Mouse (Mus musculus): ENCODE data around the gene Ap1b1. TPM values are rescaled to one million over a fixed set of nuclear protein-coding genes. Genes with fewer than 3 reads are reported as not detected.
A peak's percentile ranks its signal among the peaks of the same experiment; 100 is the strongest.

The Ap1b1 gene
- polyA plus RNA-seq, 1 experiment from 2014 or later = 64.7 TPM

DNA sequence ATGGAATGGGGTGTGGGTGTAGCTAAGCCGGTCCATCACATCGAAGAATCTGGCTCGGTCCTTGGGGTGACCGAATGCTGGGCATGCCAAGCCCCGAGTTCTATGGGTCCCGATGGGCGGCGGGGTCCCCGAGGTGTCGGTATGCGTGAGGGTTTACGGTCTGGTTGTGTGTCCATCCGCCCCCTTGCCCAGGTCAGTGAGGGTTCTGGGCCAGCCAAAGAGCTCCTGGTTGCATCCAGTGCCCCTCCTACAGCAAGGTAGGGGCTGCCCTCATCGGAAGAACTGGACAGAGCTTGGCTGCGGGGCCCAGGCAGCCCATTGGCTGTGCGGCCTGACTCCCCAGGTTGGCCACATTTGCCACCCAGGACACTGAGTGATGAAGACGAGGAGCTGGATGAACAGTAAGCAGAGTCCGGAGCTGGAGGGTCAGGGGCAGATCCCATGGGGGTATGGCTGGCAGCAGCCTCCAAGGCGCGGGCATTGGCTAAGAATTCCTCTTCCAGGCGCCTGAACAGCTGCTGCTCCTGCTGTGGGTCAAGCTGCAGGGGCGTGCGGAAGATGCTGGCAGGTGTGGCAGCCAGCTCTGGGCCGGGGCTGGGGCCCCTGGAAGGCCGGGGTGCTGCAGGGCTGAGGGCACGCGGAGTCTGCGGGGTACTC is 74.3 kb downstream of the Ap1b1 start:
- no peak for ATAC-seq (ENCODE audit: insufficient read depth, low FRiP score)
- peak overlapping the region; percentile 42 for H3K4me3 ChIP-seq (replicated peaks; ENCODE audit: low read length)
- 65% methylated on average over 28 of the region's 28 CpGs for WGBS
- H3K9ac ChIP-seq (ENCODE audit: low read length) = peak overlapping the region; percentile 64
- no peak overlapping the region for H3K27ac ChIP-seq (ENCODE audit: low read length)
- H3K36me3 ChIP-seq (ENCODE audit: control insufficient read depth, insufficient read depth, low read length) = no peaks in the 10 kb centered on the region
- peaks cover 51% of the 10 kb centered on the region for H3K4me1 ChIP-seq (ENCODE audit: control insufficient read depth, insufficient read depth, low read length)
- H3K27me3 ChIP-seq (ENCODE audit: control insufficient read depth, insufficient read depth, low read length) = peaks cover 46% of the 10 kb centered on the region
- peak overlapping the region; percentile 92 for H3K4me2 ChIP-seq (ENCODE audit: low read depth, low read length)
- H3K9me3 ChIP-seq (replicated peaks; ENCODE audit: control insufficient read depth, low read length) = no peaks in the 10 kb centered on the region

DNA sequence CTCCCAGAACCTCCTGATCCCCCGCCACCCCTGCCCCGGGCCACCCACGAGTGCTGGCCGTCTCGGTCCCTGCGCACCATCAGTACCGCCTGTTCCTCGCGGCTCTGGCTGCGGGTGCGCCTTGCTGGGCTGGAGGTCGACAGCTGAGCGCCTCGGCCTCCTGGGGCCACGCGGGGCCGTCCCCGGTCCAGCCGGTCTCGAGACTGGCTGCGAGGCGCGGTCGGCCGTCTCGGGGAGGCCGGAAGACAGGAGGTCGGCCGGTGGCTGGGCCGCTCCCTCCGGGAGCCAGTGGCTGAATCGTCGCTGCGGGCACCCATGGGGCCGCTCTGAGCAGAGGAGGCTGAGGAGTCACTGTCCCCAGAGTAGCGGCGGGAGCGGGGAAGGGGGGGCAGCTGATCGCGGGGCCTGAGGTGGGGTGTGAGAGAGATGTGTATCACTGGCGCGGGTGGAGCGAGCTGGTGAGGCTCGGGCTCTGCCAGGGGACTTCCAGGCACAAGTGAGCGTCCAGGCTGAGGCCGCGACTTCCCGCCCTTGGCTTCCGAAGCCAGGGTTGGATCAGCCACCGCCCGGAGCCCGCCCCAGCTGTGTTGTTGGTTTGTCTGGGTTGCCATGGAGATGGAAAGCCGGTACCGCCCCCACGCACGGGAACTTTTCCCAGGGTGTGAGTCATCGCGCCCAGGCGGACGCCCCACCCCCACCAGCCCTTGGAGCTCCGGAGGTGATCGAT is 75.0 kb downstream of the Ap1b1 start:
- no peaks in the 10 kb centered on the region for H3K9me3 ChIP-seq (replicated peaks; ENCODE audit: control insufficient read depth, low read length)
- H3K36me3 ChIP-seq (ENCODE audit: control insufficient read depth, insufficient read depth, low read length) = no peaks in the 10 kb centered on the region
- H3K27ac ChIP-seq (ENCODE audit: low read length) = peak overlapping the region; percentile 17; the same call in 1 of the 2 replicates
- ATAC-seq (ENCODE audit: insufficient read depth, low FRiP score) = peak; percentile 71
- peaks cover 44% of the 10 kb centered on the region for H3K4me1 ChIP-seq (ENCODE audit: control insufficient read depth, insufficient read depth, low read length)
- peak overlapping the region; percentile 92 for H3K4me2 ChIP-seq (ENCODE audit: low read depth, low read length)
- H3K9ac ChIP-seq (ENCODE audit: low read length) = peak overlapping the region; percentile 64
- peaks cover 42% of the 10 kb centered on the region for H3K27me3 ChIP-seq (ENCODE audit: control insufficient read depth, insufficient read depth, low read length)
- WGBS = 4% methylated on average over 62 of the region's 62 CpGs
- H3K4me3 ChIP-seq (replicated peaks; ENCODE audit: low read length) = peak overlapping the region; percentile 42

DNA sequence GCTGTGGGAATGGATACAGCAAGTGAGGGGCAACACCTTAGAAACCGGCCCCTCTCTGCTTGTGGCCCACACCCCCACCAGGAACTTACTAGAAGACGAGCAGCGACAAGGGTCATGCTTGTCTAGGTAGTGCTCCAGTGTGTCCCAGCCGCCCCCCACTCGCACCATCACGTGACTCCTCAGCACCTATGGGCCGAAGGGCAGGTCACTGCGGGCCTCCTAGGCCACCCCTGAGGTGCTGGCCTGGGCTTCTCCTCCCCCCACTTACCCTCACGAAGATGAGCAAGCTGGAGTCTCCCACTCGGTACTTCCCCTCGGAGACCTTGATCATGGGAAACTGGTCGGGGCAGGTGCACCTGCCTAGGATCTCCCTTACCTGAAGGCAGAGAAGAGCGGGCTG is 75.7 kb downstream of the Ap1b1 start:
- peak overlapping the region; percentile 92 for H3K4me2 ChIP-seq (ENCODE audit: low read depth, low read length)
- H3K27me3 ChIP-seq (ENCODE audit: control insufficient read depth, insufficient read depth, low read length) = peaks cover 36% of the 10 kb centered on the region
- no peak for ATAC-seq (ENCODE audit: insufficient read depth, low FRiP score)
- no peak overlapping the region for H3K27ac ChIP-seq (ENCODE audit: low read length)
- no peaks in the 10 kb centered on the region for H3K36me3 ChIP-seq (ENCODE audit: control insufficient read depth, insufficient read depth, low read length)
- no peaks in the 10 kb centered on the region for H3K9me3 ChIP-seq (replicated peaks; ENCODE audit: control insufficient read depth, low read length)
- WGBS = 26% methylated on average over 13 of the region's 13 CpGs
- H3K4me3 ChIP-seq (replicated peaks; ENCODE audit: low read length) = peak overlapping the region; percentile 42
- peaks cover 38% of the 10 kb centered on the region for H3K4me1 ChIP-seq (ENCODE audit: control insufficient read depth, insufficient read depth, low read length)
- H3K9ac ChIP-seq (ENCODE audit: low read length) = peak overlapping the region; percentile 64; the same call in 1 of the 2 replicates

DNA sequence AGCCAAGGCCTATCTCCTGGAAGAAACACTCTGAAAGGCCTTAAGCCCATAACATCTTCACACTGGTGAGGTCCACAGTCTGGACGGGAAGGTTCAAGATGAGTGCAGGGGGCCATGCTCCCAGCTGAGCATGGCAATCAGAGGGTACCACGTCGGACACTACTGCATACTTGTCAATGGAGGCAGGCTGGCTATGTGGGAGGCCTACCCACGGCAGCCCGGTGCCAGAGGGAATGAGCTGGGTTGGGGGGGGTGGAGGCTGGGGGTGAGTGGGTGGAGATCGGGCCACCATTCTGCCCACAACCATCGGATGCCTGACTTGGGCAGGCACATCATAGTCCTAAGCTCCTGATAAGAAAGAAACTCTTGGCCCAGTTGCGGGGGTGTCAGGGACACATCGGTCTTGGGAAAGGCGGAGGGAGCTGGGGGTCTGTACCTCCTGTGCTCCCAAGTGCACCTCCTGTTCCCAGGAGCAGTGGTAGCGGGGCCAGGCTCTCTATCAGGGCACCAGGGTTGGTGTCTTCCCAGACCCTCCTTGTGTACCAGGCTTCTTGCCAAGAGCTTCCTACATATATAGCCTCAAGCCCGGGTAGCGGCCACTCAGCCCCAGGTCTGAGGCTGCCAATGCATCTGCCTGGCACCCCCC is 76.4 kb downstream of the Ap1b1 start:
- no peak overlapping the region for H3K4me2 ChIP-seq (ENCODE audit: low read depth, low read length)
- peaks cover 30% of the 10 kb centered on the region for H3K27me3 ChIP-seq (ENCODE audit: control insufficient read depth, insufficient read depth, low read length)
- WGBS = 78% methylated on average over 13 of the region's 13 CpGs
- no peak overlapping the region for H3K9ac ChIP-seq (ENCODE audit: low read length)
- ATAC-seq (ENCODE audit: insufficient read depth, low FRiP score) = no peak
- no peaks in the 10 kb centered on the region for H3K9me3 ChIP-seq (replicated peaks; ENCODE audit: control insufficient read depth, low read length)
- H3K4me3 ChIP-seq (replicated peaks; ENCODE audit: low read length) = no peak overlapping the region
- H3K27ac ChIP-seq (ENCODE audit: low read length) = no peak overlapping the region
- 0 out of 2 replicates have a peak, but pooled peaks cover 1% of the 10 kb centered on the region for H3K36me3 ChIP-seq (ENCODE audit: control insufficient read depth, insufficient read depth, low read length)
- H3K4me1 ChIP-seq (ENCODE audit: control insufficient read depth, insufficient read depth, low read length) = peaks cover 38% of the 10 kb centered on the region

DNA sequence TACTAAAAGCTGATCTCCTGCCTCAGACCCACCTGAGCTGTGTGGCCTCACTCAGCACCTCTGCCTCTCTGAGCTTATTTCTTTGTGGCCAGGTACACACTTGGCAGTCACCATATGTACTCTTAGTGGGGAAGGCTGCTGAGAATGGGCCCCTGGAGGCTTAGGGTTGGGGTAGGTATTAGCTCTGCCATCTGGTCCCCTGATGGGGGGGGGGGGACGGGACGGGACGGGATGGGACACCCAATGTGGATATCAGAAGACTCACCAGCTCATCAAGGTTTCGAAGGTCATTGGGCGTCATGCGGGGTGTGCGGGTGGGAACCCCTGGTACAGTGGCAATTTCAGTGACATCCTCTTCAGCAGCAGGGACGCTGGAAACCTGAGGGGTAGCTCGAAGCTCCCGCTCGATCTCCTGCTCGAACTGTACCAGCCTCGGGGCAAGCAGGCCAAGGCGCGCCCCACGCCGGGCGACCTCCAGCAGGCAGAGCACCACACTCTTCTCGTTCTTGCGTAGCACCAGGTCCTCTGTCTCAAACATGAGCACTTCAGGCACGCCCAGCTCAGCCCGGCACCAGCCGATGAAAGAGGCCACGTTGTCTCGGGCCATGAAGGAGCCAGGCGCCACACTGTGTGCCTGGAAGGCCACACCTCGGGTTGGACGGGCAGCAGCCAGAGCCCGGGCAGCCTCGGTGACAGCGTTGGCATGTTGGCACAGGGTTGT is 77.1 kb downstream of the Ap1b1 start:
- 59% methylated on average over 31 of the region's 31 CpGs for WGBS
- Histone ChIP-seq H3K27ac (ENCODE audit: low read length) (no peak overlapping the region), H3K27me3 (ENCODE audit: control insufficient read depth, insufficient read depth, low read length) (peaks cover 25% of the 10 kb centered on the region), H3K36me3 (ENCODE audit: control insufficient read depth, insufficient read depth, low read length) (0 out of 2 replicates have a peak, but pooled peaks cover 4% of the 10 kb centered on the region), H3K4me2 (ENCODE audit: low read depth, low read length) (peak overlapping the region; percentile 99), H3K4me3 (replicated peaks; ENCODE audit: low read length) (peak overlapping the region; percentile 78), H3K9me3 (replicated peaks; ENCODE audit: control insufficient read depth, low read length) (no peaks in the 10 kb centered on the region), H3K9ac (ENCODE audit: low read length) (peak overlapping the region; percentile 86; the same call in 1 of the 2 replicates), H3K4me1 (ENCODE audit: control insufficient read depth, insufficient read depth, low read length) (peaks cover 33% of the 10 kb centered on the region)
- no peak for ATAC-seq (ENCODE audit: insufficient read depth, low FRiP score)

DNA sequence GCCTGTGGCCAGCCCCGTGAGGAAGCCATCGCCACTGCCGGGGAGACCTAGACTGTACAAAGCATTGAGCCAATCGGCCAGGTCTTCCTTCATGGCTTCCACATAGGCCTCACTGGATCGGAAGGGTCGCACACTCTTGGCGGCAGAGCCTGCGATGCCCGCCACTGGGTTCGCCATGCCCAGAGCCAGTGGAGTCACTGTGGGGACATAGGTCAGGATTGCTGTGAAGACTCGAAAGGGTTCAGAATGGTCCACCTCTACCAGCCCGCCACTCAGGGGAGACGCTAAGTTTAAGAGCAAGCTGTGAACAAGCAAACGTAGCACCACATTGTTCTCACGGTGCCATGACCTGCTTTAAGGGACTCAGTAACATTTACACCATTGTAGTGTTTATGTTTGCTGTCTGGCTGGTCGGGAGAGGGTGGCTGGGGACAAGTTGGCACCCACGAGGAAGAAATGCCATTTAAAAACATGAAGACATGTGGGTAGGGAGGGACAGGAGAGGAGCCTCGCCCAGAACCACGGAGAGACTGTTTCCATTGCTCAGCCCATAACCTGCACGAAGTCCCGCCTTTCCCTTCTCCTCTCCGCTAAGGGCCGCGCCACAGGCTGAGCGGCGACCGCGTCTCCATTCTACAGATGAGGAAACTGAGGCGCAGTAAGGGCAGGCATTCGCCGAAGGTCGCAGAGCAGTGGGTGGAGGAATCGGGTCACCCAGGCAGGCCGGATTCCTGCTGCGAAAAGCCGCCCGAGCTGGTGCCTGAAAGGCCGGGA is 77.8 kb downstream of the Ap1b1 start:
- H3K4me3 ChIP-seq (replicated peaks; ENCODE audit: low read length) = peak overlapping the region; percentile 78
- H3K9ac ChIP-seq (ENCODE audit: low read length) = peak overlapping the region; percentile 86
- no peak for ATAC-seq (ENCODE audit: insufficient read depth, low FRiP score)
- peak overlapping the region; percentile 25; the same call in 1 of the 2 replicates for H3K27ac ChIP-seq (ENCODE audit: low read length)
- no peaks in the 10 kb centered on the region for H3K9me3 ChIP-seq (replicated peaks; ENCODE audit: control insufficient read depth, low read length)
- H3K27me3 ChIP-seq (ENCODE audit: control insufficient read depth, insufficient read depth, low read length) = peaks cover 20% of the 10 kb centered on the region
- peak overlapping the region; percentile 99 for H3K4me2 ChIP-seq (ENCODE audit: low read depth, low read length)
- peaks cover 33% of the 10 kb centered on the region for H3K4me1 ChIP-seq (ENCODE audit: control insufficient read depth, insufficient read depth, low read length)
- peaks cover 12% of the 10 kb centered on the region for H3K36me3 ChIP-seq (ENCODE audit: control insufficient read depth, insufficient read depth, low read length)
- WGBS = 15% methylated on average over 38 of the region's 38 CpGs

DNA sequence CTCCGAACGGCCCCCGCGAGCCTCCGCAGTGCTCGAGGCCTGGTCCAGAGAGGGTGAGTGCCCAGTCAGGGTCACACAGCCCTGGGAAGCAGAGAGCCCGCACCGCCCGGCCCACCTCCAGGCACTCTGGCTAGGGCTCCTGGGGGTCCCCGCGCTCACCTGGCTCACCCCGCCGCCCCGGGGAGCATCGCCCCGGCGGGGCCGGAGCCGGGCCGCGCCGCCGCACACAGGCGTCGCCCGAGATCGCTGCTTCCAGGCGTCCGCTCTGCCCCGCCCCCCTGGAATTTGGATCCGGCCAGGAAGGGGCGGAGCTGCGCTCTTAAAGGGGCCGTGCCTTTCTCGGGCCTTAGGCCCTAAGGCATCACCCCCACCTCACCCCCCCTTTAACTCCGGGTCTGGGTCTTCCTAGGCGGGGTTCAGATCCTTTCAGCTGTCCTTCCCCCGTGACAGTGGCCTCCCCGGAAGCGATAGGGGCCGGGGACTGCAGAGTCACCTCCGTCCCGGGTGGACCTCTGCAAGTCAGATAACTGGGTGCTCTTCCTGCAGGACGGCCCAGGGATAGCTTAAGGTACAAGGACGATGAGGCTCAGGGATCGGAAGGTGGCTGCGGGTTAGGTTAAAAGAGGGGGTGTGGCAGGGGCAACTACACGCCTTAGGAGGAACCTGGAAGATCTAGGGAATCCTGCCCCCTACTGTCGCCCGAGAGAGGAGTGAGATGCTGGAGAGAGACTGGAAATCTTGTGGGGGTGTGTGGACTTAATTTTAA is 78.6 kb downstream of the Ap1b1 start, which contains the start of gene Gas2l1:
Gas2l1 (minus strand) TSS at position 272 of the 766 bp plus-strand sequence.
- peaks cover 12% of the 10 kb centered on the region for H3K27me3 ChIP-seq (ENCODE audit: control insufficient read depth, insufficient read depth, low read length)
- H3K9ac ChIP-seq (ENCODE audit: low read length) = peak within 1 kb of the TSS; percentile 86
- H3K9me3 ChIP-seq (replicated peaks; ENCODE audit: control insufficient read depth, low read length) = no peaks in the 10 kb centered on the region
- H3K4me3 ChIP-seq (replicated peaks; ENCODE audit: low read length) = peak within 1 kb of the TSS; percentile 78
- H3K4me1 ChIP-seq (ENCODE audit: control insufficient read depth, insufficient read depth, low read length) = peaks cover 33% of the 10 kb centered on the region
- peaks cover 13% of the 10 kb centered on the region for H3K36me3 ChIP-seq (ENCODE audit: control insufficient read depth, insufficient read depth, low read length)
- peak within 1 kb of the TSS; percentile 67 for H3K27ac ChIP-seq (ENCODE audit: low read length)
- peak within 1 kb of the TSS; percentile 99 for H3K4me2 ChIP-seq (ENCODE audit: low read depth, low read length)
- WGBS = under 1% methylated on average over 49 of the region's 50 CpGs
- peak; percentile 86 for ATAC-seq (ENCODE audit: insufficient read depth, low FRiP score)

DNA sequence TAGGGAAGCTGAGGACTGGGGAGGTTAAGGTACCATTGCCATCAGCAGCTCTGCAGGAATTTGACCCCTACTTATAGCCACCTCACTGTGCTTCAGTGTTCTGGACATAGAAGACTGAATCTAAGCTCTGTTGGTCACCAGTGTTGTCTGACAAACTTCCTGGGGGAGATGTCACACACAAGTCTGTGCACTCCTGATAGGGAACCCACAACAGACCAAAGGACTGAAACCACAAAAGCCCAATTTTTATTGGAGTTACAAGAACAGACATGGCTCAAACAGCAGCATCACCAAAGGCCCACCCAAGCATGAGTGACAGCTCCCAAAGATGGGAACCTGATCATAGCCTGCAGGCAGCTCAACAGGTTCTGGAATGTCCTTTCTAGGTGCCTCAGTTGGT is 80.4 kb downstream of the Ap1b1 start:
- Histone ChIP-seq H3K4me1 (ENCODE audit: control insufficient read depth, insufficient read depth, low read length) (peaks cover 23% of the 10 kb centered on the region), H3K4me3 (replicated peaks; ENCODE audit: low read length) (no peak overlapping the region), H3K4me2 (ENCODE audit: low read depth, low read length) (no peak overlapping the region), H3K27ac (ENCODE audit: low read length) (no peak overlapping the region), H3K9ac (ENCODE audit: low read length) (no peak overlapping the region), H3K36me3 (ENCODE audit: control insufficient read depth, insufficient read depth, low read length) (peaks cover 24% of the 10 kb centered on the region), H3K27me3 (ENCODE audit: control insufficient read depth, insufficient read depth, low read length) (peaks cover 3% of the 10 kb centered on the region; the same call in 1 of the 2 replicates), H3K9me3 (replicated peaks; ENCODE audit: control insufficient read depth, low read length) (no peaks in the 10 kb centered on the region)
- ATAC-seq (ENCODE audit: insufficient read depth, low FRiP score) = no peak

All from stomach, embryonic 16.5 days (tissue).